Mouse (Mus musculus) splenic B cell, adult 2 months (primary cell): ENCODE results near the gene Cdk6.

ENCODE experiments used
- DNase-seq: peaks from one replicate; pipeline ENCODE4 v3.0.0-alpha.2; 2011; ENCODE audit warnings: low read depth, low spot score
- H3K27me3 ChIP-seq: 2 replicates; pipeline ENCODE4 v1.6.1; 2012; ENCODE audit warnings: mild to moderate bottlenecking, low read length, moderate library complexity, mixed read lengths; ENCODE audit not compliant: control insufficient read depth, poor library complexity, insufficient read depth, severe bottlenecking
- H3K36me3 ChIP-seq: 2 replicates; pipeline ENCODE4 v1.6.1; 2012; ENCODE audit warnings: mild to moderate bottlenecking, low read length, moderate library complexity, mixed read lengths; ENCODE audit not compliant: control insufficient read depth, poor library complexity, insufficient read depth, severe bottlenecking

The Cdk6 gene

DNA sequence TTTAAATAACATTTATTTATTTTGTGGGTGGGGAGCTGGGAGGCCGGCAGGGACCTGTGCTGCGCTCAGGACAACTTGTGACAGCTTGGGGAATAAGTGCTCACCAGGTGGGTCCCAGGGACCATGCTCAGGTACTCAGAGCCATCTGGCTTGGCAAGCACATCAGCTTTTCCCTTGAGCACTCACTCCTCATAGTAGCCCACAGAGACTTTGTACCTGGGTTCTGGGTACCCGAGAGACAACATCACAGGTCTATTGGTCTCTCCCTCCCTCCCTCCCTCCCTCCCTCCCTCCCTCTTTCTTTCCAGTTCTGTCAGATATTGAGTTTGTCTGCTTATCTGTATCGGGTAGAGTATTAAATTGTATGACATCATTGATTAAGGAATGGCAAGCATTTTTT lies 38.0 kb downstream of the Cdk6 start:
- H3K36me3 ChIP-seq = no peaks in the 10 kb centered on the region
- H3K27me3 ChIP-seq = no peaks in the 10 kb centered on the region
- DNase-seq = no peak

GRCm38 (mm10) chr5:3380692-3381233 lies 39.5 kb downstream of the Cdk6 start:
- DNase-seq = no peak
- no peaks in the 10 kb centered on the region for H3K36me3 ChIP-seq
- H3K27me3 ChIP-seq = no peaks in the 10 kb centered on the region

- DNase-seq = no peak
- no peaks in the 10 kb centered on the region for H3K27me3 ChIP-seq
Observed at GRCm38 (mm10) chr5:3381795-3382194, 40.5 kb downstream of the Cdk6 start.

DNA sequence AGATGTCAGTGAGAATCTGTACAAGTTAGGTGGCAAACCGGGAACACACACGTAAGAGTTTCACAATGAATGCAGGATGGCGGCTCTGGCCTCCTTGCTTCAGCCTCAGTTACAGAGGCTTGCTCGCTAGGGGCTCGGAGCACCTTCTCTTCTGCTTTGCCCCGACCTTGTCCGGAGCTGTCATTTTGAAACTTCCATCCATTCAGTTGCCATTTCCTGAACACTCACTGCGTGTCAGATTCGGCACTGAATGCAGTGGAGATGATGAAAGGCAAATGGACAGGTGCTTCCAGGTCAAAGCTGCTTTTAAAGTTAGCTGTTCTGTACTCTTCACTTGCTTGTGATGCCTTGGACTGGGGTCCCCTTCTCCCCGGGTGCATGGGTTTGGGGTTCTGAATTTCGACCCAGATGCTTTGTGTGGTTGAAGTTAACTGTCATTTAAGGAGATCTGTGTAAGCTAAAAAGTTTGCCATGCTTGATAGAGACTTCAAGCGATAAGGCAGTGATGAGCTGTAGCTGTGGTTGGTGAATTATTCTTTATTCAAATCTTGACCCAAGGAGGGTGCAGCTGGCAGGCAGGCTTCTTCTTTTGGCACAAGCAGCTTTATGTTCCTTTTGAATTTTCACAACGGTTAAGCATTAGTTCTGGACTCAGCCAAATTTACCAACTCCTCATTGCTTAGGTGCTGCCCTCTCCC lies 41.2 kb downstream of the Cdk6 start:
- Histone ChIP-seq H3K27me3 (no peaks in the 10 kb centered on the region), H3K36me3 (no peaks in the 10 kb centered on the region)
- DNase-seq = peak; percentile 37

More at GRCm38 (mm10) chr5:3381795-3382194, 40.5 kb downstream of the Cdk6 start:
- H3K36me3 ChIP-seq = no peaks in the 10 kb centered on the region

- no peaks in the 10 kb centered on the region for H3K36me3 ChIP-seq
- no peaks in the 10 kb centered on the region for H3K27me3 ChIP-seq
- peak; percentile 79 for DNase-seq
Observed at GRCm38 (mm10) chr5:3383547-3383946, 42.3 kb downstream of the Cdk6 start.

- H3K36me3 ChIP-seq = no peaks in the 10 kb centered on the region
- no peak for DNase-seq
- H3K27me3 ChIP-seq = no peaks in the 10 kb centered on the region
Observed at GRCm38 (mm10) chr5:3385078-3385477, 43.8 kb downstream of the Cdk6 start.

DNA sequence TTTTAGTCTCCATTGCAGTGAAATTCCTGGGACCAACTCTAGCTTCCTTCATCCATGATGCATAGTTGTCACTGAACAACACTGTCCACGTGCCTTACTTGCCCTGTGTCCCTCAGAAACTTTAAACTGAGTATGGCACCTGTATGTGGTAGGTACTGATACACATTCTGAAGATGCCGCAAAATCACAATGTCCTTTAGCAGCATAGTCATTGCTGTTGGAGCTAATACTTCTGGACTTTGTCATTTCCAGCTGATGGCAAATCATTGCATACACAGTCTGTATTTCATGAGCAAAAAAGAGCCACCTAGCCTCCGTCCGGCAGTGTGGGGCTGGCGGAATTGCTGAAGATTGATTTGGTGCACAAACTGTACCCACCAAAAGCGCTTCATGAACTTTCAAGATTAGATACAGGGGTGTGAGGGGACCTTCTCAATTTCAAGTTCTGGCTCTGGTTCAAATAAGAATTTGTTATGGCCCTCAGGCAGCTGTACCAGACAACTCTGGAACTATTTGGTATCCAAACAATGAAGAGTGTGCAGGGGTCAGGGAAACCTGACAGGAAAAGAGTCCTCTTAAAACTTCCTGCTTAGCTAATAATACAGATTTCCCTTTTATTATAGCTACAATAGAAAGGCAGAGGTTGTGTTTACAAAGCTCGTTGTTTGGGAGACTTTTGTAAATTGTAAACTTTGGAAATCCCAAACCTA lies 44.9 kb downstream of the Cdk6 start:
- DNase-seq = no peak
- H3K36me3 ChIP-seq = no peaks in the 10 kb centered on the region
- no peaks in the 10 kb centered on the region for H3K27me3 ChIP-seq

- no peaks in the 10 kb centered on the region for H3K36me3 ChIP-seq
- H3K27me3 ChIP-seq = no peaks in the 10 kb centered on the region
- DNase-seq = no peak
Observed at GRCm38 (mm10) chr5:3386731-3387087, 45.4 kb downstream of the Cdk6 start.

DNA sequence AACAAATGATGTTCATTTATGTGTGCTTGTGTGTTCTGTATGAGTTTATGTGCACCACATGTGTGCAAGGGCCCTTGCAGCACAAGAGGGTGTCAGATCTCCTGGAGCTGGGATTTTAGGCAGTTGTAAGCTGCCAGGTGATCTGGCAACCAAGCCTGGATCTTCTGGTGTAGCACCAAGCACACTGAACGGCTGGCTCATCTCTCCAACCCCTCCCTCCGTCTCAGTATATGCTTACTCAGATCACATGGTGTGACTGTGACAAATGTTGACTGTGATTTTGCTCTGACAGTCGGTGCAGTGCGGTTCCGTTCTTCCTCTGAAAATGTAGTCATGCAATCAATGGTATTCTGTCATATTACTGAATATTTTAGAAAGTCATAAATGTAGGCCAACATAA lies 45.9 kb downstream of the Cdk6 start:
- no peak for DNase-seq
- Histone ChIP-seq H3K36me3 (0 out of 2 replicates have a peak, but pooled peaks cover 2% of the 10 kb centered on the region), H3K27me3 (no peaks in the 10 kb centered on the region)

DNA sequence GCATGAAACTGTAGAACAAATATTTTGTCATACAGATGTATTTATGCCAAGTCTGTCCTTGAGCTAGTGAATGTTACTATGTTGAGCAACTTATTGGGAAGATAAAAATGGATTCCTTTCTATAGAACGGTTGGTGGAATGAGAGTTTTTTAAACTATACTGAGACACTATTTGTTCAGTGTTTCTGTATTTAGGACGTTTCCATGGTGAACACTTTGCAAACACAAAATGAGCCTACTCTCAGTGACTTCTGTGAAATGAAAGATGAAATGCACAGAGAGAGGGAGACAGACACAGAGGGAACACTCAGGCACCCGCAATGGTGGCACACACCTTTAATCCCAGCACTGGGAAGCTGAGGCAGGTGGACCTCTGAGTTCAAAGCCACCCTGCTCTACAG lies 51.6 kb downstream of the Cdk6 start:
- Histone ChIP-seq H3K36me3 (peaks cover 2% of the 10 kb centered on the region; the same call in 1 of the 2 replicates), H3K27me3 (no peaks in the 10 kb centered on the region)
- DNase-seq = no peak

DNA sequence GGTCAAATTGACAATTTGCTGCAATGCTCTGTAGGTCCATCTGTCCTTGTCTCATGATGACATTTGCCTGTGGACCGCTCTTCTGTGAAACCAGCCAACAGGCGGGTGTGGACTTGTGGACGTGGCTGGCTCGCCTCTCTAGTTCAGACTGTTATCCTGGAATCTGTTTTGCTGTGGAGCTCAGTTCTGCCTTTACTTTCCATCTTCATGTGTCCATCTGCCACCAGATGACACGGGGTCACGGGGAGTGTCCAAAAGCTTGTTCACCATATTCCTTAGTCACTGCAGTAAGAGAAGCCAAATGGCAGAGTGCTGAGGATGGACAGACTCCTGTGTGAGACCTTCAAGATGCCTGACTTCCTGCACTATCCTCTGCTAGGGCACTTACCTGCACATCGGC lies 52.9 kb downstream of the Cdk6 start:
- no peaks in the 10 kb centered on the region for H3K27me3 ChIP-seq
- no peak for DNase-seq
- peaks cover 2% of the 10 kb centered on the region; the same call in 1 of the 2 replicates for H3K36me3 ChIP-seq

DNA sequence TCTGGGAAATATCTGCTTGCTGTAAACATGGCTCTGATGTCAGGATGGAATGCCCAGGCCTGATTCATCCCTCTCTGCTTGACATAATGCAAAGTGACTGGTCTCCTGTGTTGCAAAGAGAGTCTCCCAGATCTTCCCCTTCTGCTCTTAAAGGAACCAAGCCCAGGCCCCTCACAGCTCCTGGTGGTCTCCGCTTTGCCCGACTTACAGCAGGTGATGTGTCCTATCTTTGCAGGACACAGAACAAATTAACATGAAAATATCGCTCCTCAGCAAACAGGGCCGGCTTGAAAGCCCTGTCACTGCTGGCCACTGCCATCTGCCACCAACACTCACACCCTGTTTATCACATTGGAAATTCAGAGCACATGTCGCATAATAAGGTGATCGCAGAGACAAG lies 53.7 kb downstream of the Cdk6 start:
- H3K27me3 ChIP-seq = no peaks in the 10 kb centered on the region
- DNase-seq = no peak
- H3K36me3 ChIP-seq = peaks cover 2% of the 10 kb centered on the region; the same call in 1 of the 2 replicates

DNA sequence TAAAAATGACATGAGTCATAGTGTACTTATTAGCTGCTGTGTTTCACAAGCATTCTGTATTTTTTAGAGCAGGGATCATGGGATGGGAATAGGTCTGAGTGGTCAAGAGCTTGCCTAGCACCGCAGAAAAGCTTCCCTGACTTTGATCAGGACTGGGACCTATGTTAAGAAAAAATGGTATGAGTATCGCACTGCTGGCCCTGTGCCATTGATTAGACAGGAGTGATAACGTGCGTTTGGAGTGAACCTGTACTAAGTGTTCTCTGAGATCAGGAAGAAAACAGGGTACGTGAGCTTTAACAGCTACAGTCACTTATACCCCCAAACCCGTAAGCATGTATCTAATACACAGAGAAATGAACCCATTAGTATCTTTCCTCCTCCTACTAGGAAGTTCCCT lies 54.9 kb downstream of the Cdk6 start:
- Histone ChIP-seq H3K27me3 (no peaks in the 10 kb centered on the region), H3K36me3 (peaks cover 2% of the 10 kb centered on the region; the same call in 1 of the 2 replicates)
- no peak for DNase-seq

- H3K36me3 ChIP-seq = no peaks in the 10 kb centered on the region; the same call in 1 of the 2 replicates
- DNase-seq = no peak
Observed at GRCm38 (mm10) chr5:3396910-3397575, 55.8 kb downstream of the Cdk6 start.

More at GRCm38 (mm10) chr5:3396910-3397575, 55.8 kb downstream of the Cdk6 start:
- no peaks in the 10 kb centered on the region for H3K27me3 ChIP-seq
